Mouse (Mus musculus) cerebellum, postnatal 4 days (tissue): ENCODE results near the gene Cycs.
A peak's percentile ranks its signal among the peaks of the same experiment; 100 is the strongest.

Experiments
- DNase-seq, 2 experiments: peaks; one replicate each; pipeline ENCODE4 v3.0.0; 2022; ENCODE audit warnings: low spot score in 2 of 2, mixed read lengths in 1 of 2

Gene Cycs

DNA sequence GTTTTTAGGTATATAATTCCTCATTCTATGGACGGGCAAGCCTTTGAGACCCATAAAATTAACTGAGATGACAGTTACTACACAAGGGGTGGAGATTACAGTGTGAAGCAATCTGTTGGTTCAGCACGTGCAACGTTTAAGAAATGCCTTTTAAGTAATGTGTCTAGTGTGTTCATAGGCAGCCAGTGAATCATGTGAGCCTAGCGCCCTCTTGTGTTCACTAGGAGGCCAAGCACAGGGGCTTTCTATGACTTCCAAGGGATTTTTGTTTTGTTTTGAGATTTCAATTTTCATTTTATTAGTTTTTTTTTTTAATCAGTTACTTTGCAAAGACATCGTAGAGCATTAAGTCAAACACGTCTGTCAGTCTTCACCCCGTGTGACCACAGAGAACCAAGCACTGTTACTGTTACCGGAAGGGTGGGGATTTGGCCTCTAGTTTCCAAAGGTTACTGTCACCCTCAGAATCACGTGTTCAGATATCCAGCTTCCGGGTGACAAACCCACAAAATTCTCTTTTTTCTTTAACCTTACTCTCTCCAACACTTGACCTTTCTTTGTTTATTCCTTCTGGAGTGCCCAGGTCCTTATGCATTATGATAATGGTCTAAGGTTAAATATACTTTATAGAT is 20.8 kb downstream of the Cycs start:
- peak in 1 of 2 experiments; percentile 22 for DNase-seq

- no peak for DNase-seq
Measured at GRCm38 (mm10) chr6:50542535-50542934, 23.8 kb downstream of the Cycs start.

DNA sequence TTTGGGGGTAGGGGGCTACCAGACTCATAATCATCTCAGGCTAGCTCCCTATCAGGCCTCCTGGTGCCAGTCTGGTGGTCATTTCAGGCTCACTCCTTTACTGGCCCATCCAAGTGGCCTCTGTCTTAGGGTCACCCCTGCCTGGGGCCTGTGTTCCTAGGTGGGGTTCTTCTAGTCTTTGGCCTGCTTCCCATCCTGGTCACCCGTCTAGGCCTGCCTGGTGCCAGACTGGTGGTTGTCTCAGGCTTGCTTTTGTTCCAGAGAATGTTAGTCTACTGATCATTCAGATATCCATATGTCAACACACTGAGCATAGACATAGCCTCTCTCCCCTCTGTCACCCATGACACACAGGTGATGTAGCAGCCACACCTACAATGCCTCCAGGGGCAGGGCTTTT is 26.7 kb downstream of the Cycs start:
- no peak for DNase-seq

DNA sequence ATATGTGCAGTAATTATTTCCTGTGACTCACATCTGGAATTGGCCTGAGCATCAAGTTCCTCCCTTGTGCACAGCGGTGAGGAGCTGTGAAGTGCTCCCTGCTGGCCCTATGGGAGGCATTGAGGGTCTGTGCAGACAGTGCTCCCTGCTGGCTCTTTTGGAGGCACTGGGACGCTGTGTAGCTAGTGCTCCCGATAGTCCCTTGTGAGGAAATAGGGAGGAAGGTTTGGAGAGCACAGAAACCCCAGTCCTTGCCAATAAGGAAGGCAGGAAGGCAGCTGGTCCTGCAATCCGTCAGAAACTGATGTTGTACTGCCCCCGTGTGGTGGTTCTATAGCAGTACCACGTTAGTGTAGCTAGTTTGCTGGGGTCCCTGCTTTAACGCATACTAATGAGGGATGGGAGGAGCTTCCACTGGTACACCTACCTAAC is 29.9 kb downstream of the Cycs start:
- peak; percentile 68 to 79 for DNase-seq

- no peak for DNase-seq
Measured at GRCm38 (mm10) chr6:50535346-50535745, 31.0 kb downstream of the Cycs start.

DNA sequence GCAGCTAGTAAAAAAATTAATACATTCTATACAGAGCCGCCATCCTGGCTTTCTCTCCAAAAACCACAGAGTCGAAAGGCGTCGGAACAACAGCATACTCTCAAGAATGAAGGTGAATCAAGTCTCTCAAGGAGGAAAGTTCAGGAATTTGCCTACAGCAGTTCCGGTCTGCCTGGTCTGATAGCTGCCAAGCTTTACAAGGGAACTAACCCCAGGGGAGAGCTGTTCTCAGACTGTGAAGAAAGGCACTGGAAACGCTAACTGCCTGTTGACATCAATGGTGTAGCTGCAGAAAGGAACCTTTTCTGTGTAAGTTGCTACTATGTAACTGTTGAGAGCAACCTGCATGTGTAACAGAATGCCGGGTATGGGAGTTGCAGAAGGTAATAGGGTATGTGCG is 34.4 kb downstream of the Cycs start:
- no peak for DNase-seq

DNA sequence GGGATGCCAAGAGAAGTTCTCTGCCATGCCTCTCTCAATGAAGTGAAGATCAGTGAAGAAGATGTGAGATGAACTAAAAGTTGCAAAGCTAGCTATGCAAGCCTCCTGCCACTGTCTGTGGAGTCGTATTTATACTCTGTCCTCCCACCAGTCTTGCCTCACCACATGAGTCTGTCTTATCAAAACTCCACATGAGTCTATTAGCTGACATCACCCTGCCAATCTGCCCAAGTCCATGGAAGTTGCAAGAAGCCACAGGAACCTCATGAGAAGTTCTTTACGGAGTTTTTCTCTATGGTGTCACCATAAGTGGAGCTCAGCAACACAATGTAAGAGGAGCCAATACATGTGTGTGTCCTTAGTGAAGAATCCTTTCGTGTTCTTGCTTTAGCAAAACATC is 35.3 kb downstream of the Cycs start:
- no peak for DNase-seq

- no peak for DNase-seq
Measured at GRCm38 (mm10) chr6:50529194-50529593, 37.1 kb downstream of the Cycs start.

GRCm38 (mm10) chr6:50527416-50527815 is 38.9 kb downstream of the Cycs start:
- DNase-seq, result no peak

- peak; percentile 51 to 73 for DNase-seq
Measured at GRCm38 (mm10) chr6:50526597-50527024, 39.7 kb downstream of the Cycs start.

DNA sequence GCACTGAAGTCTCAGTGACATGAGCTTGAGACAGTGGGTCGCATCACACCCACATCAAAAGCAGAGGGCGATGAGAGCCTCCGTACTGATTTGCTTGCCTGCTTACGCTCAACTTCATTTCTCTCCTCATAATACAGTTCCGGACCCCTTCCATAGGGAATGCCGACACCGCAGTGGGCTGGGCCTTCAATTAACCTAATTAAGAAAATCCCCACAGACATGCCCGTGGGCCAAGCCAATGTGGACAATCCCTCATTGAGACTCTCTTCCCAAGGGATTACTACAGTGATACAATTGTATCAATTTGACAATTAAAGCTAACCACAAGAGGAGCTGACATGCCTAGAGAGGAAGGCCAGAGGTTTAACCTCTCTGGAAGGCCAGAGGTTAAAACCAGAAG is 40.5 kb downstream of the Cycs start:
- no peak for DNase-seq

DNA sequence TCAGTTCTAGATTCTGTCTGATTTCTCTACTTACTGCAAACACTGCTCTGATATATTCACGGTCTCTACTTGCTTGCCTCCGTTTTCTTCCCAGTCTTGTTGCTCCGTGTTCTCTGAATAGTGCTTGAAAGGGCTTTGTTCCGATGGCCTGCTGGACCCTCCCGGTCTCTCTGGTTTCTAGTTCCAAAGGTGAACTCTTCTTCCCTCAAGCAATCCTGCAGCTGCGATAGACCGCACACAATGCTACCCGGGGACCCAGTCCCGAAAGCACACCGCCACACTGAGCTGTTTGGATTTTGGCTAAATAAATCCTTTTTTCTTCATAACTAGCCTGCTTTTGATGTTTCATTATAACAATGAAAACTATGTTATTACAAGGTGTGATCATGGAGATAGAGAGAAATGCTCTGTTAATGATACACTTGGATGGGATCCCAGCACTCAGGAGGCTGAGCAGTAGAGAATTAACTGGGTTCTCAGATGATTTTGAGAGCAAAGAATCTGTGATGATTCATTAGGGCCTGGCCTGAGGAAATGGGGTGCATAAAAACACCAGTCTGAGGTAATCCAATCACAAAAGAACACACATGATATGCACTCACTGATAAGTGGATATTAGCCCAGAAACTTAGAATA is 42.0 kb downstream of the Cycs start:
- DNase-seq, result no peak

GRCm38 (mm10) chr6:50522772-50523171 is 43.6 kb downstream of the Cycs start:
- no peak for DNase-seq

- DNase-seq, result no peak
Measured at GRCm38 (mm10) chr6:50521532-50522135, 44.7 kb downstream of the Cycs start.

DNA sequence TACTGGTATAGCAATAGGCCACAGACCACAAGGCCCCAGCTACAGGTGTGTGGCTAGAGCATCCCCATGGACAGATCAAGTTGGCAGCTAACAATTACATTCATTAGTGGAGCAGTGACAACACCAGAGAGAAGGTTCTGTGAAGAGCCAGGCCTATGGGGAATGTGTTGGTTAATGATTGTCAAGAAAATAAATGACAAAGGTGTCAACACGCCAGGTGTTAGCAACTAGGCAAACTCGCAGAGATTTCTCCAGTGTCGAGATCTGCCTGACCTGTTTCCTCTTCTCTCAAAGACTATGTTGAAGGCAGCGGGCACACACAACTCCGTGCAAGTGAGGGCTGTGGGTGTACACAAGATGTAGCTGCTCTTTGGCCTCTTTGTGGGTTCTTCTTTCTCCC is 46.2 kb downstream of the Cycs start:
- DNase-seq, result no peak

DNA sequence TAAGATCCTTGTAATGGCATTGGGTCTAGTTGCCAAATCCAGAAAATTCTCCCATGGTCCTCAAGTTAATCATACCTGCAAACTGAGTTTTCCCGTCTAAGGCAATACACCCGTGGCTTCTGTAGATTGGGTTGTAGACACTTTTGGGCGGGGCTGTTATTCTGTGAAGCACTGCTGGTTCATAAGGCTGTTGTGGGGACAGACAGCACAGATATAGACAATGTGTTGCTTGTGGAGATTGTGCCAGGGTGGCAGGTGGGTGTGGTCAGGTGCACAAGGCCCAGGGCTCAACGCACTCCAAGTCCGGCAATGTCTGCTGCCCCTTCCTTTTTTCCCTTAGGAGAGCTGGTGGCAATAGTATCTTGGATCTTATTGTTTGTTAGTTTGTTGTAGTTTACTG is 48.0 kb downstream of the Cycs start:
- no peak for DNase-seq
